Comparison of ENCODE assay signal across 8 mouse cellular contexts in the genomic region with DNA sequence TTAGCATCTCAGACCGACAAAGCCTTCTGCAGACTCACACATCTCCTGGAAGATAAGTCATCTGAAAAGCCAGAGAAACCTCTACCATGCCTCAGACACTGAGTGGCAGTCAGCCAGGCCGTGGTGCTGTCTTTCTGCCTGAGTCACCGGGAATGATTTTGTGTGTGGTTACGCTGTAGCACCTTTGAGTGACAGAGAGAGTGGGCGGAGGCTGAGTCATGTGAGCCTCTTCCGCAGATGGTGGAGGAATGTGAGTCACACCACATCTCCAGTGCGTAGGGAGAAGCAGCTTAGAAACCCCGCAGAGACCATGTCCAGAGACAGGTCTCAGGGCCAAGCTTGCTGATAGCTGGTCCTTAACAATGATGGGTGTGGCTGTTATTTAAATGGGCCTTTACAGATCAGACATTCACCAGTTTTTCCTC.
DNase-seq lines count a peak whose midpoint lies in the region; ATAC-seq lines count a peak whose summit lies in the region.
"Had no signal": no experiment of that assay in that cellular context is flagged by ENCODE, and none has a peak within 500 bp of the region (broad histone marks: within the 10 kb centered on the region; RNA-seq: fewer than 3 reads in every experiment).

No protein-coding gene starts in this region.

- intact Hi-C loops in left cerebral cortex, postnatal 36 days (cut with DNase I): loop anchor here (10.0 kb wide), 1 partner anchor 158 kb away; a partner anchor contains a TSS
- intact Hi-C loops in gastrocnemius, postnatal 36 days (cut with DNase I): no loop called here

- H3K4me1 ChIP-seq in neural tube, embryonic 15.5 days: peaks cover 8% of the 10 kb centered on the region

- no peak overlapping the region for H3K27ac ChIP-seq in neural tube, embryonic 15.5 days (replicated peaks)
- H3K27ac ChIP-seq: heart, embryonic 13.5 days had no signal

- no peak overlapping the region for H3K4me2 ChIP-seq in neural tube, embryonic 15.5 days
- H3K4me2 ChIP-seq: heart, embryonic 13.5 days had no signal

- no peaks in the 10 kb centered on the region for H3K36me3 ChIP-seq in neural tube, embryonic 15.5 days
- H3K36me3 ChIP-seq: heart, embryonic 13.5 days had no signal

- peak; percentile 78 to 80 for DNase-seq in B cell, adult 2 months
- peak; percentile 24 to 45 for DNase-seq in CD8-positive naive resting alpha-beta T cell, adult 2 months (ENCODE audit: low read depth in 2 of 2, low spot score in 2 of 2)
- peak; percentile 26 for DNase-seq in fat pad, adult 2 months (ENCODE audit: extremely low read depth, low read depth, low spot score)
- DNase-seq in left cerebral cortex, postnatal 36 days (ENCODE audit: low spot score in 2 of 2): peak; percentile 84 to 87
- DNase-seq in thymus, postnatal 10 days (ENCODE audit: low spot score in 2 of 2): peak; percentile 20 to 38
- DNase-seq in gastrocnemius, postnatal 36 days: no peak

- no peak overlapping the region for H3K9ac ChIP-seq in neural tube, embryonic 15.5 days (replicated peaks)
- H3K9ac ChIP-seq: heart, embryonic 13.5 days had no signal

- WGBS in neural tube, embryonic 15.5 days: 90% methylated on average over 8 of the region's 8 CpGs

- no peak for ATAC-seq in neural tube, embryonic 15.5 days (ENCODE audit: low FRiP score)

- H3K4me3 ChIP-seq in neural tube, embryonic 15.5 days (replicated peaks): no peak overlapping the region
- H3K4me3 ChIP-seq: heart, embryonic 13.5 days had no signal

- H3K27me3 ChIP-seq in neural tube, embryonic 15.5 days (replicated peaks): no peaks in the 10 kb centered on the region
- H3K27me3 ChIP-seq: heart, embryonic 13.5 days had no signal

- H3K9me3 ChIP-seq in neural tube, embryonic 15.5 days (replicated peaks): no peaks in the 10 kb centered on the region
- H3K9me3 ChIP-seq: heart, embryonic 13.5 days had no signal

Comparison
In these comparisons a context has a peak if more than half of its experiments do, and no peak if none do; other contexts are left out.
1. DNase-seq: peak in B cell, adult 2 months (2 of 2), CD8-positive naive resting alpha-beta T cell, adult 2 months (2 of 2), fat pad, adult 2 months (single experiment), left cerebral cortex, postnatal 36 days (2 of 2) and thymus, postnatal 10 days (2 of 2); none in gastrocnemius, postnatal 36 days (0 of 2).